ENCODE assay signal across 28 mouse cellular contexts in the genomic region with DNA sequence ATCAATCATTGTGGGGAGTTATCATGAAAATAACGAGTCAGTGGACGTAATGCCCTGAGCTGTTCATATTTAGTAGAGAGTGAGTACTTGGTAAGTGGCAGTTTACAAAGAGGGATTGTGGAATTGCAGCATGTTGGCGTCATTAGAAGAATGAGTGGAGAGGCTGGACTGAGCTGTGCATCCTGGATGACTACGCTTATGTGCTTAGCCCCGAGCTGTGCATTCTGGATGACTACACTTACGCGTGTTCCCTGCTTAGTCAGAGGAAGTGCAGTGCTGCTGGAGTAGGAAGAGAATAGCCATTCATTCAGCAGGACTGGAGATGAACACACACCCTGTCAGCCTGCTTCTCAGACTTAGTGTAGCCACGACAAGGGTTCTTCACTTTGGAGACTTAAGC.
DNase-seq lines count a peak whose midpoint lies in the region; ATAC-seq and TF ChIP-seq lines count a peak whose summit lies in the region.
"Had no signal": no experiment of that assay in that cellular context is flagged by ENCODE, and none has a peak within 500 bp of the region (broad histone marks: within the 10 kb centered on the region; RNA-seq: fewer than 3 reads in every experiment).

No protein-coding gene starts in this region.

- no peaks in the 10 kb centered on the region for H3K36me3 ChIP-seq in heart, embryonic 10.5 days
- H3K36me3 ChIP-seq: embryonic facial prominence, embryonic 12.5 days; embryonic facial prominence, embryonic 15.5 days; heart, embryonic 13.5 days had no signal

- TF ChIP-seq CTCF in Patski (IDR thresholded peaks at IDR 0.05): no peak

- peak; percentile 83 for ATAC-seq in Patski
- ATAC-seq: activated CD4-positive, CD25-positive, alpha-beta regulatory T cell, adult 4 months; forebrain, embryonic 13.5 days; forebrain, postnatal 0 days; hindbrain, postnatal 0 days; intestine, postnatal 0 days had no signal

- in situ Hi-C loops in Patski (cut with MboI; ENCODE audit: low pct_unique_long_range_greater_than_20kb): no loop called here

- DNase-seq in heart, adult 11 months: peak; percentile 42
- no peak for DNase-seq in heart, embryonic 10.5 days (ENCODE audit: low spot score)
- DNase-seq in 416B (ENCODE audit: low read depth) (peak; percentile 2), Patski (ENCODE audit: low read depth, low spot score) (peak; percentile 30)
- peak; percentile 4 for DNase-seq in retina, postnatal 7 days (ENCODE audit: low read depth, low spot score)
- DNase-seq in spleen, adult 12 weeks (ENCODE audit: low spot score): no peak
- no peak for DNase-seq in adrenal gland, adult 2 months
- DNase-seq: adrenal gland, postnatal 10 days; adrenal gland, postnatal 36 days; cerebellum, adult 11 months; cerebellum, adult 2 months; cerebellum, adult 9-11 months; cerebellum, postnatal 25 days; forebrain, postnatal 0 days; gastrocnemius, adult 2 months; gastrocnemius, postnatal 14 days; heart, adult 18-20 months; heart, postnatal 14 days; heart, postnatal 4 days had no signal

- H3K27ac ChIP-seq in heart, embryonic 10.5 days: no peak overlapping the region
- H3K27ac ChIP-seq: embryonic facial prominence, embryonic 12.5 days; embryonic facial prominence, embryonic 15.5 days; forebrain, embryonic 13.5 days; gastrocnemius, adult 2 months; heart, embryonic 13.5 days; hindbrain, embryonic 14.5 days; hindbrain, postnatal 0 days had no signal

- WGBS in heart, embryonic 10.5 days: 71% methylated on average over 8 of the region's 8 CpGs

- no peaks in the 10 kb centered on the region for H3K9me3 ChIP-seq in heart, embryonic 10.5 days
- H3K9me3 ChIP-seq: embryonic facial prominence, embryonic 12.5 days; embryonic facial prominence, embryonic 15.5 days; forebrain, embryonic 13.5 days; heart, embryonic 13.5 days had no signal

- H3K27me3 ChIP-seq in heart, embryonic 10.5 days (ENCODE audit: insufficient read depth, poor library complexity, severe bottlenecking): no peaks in the 10 kb centered on the region
- no peaks in the 10 kb centered on the region for H3K27me3 ChIP-seq in Patski
- H3K27me3 ChIP-seq: embryonic facial prominence, embryonic 12.5 days; embryonic facial prominence, embryonic 15.5 days; forebrain, embryonic 13.5 days; heart, embryonic 13.5 days had no signal

- H3K4me1 ChIP-seq in heart, embryonic 10.5 days: no peaks in the 10 kb centered on the region
- H3K4me1 ChIP-seq: embryonic facial prominence, embryonic 12.5 days; embryonic facial prominence, embryonic 15.5 days; forebrain, embryonic 13.5 days; heart, embryonic 13.5 days had no signal

- POLR2A ChIA-PET in Patski (lab: Charles Lee): no interaction called here

- no peak overlapping the region for H3K4me3 ChIP-seq in heart, embryonic 10.5 days
- H3K4me3 ChIP-seq: embryonic facial prominence, embryonic 12.5 days; embryonic facial prominence, embryonic 15.5 days; erythroblast, embryonic 14.5 days; forebrain, embryonic 13.5 days; gastrocnemius, adult 2 months; heart, embryonic 13.5 days had no signal

- CTCF ChIA-PET in Patski (lab: Charles Lee): interaction anchor here (0.8 kb wide), 1 partner anchor 19 kb away, joined by 3 read pairs; no protein-coding TSS in a partner anchor

Comparison
In these comparisons a context has a peak if more than half of its experiments do, and no peak if none do; other contexts are left out.
1. DNase-seq: peak in heart, adult 11 months (single experiment), 416B (single experiment), Patski (single experiment) and retina, postnatal 7 days (single experiment); none in heart, embryonic 10.5 days (single experiment), spleen, adult 12 weeks (single experiment) and adrenal gland, adult 2 months (single experiment).